Mouse (Mus musculus) embryonic fibroblast, embryonic 13.5 days (primary cell): ENCODE data around the gene Tlk1. TPM values are rescaled to one million over a fixed set of nuclear protein-coding genes. Genes with fewer than 3 reads are reported as not detected.

Source experiments
- H3K27ac ChIP-seq: 2 replicates; pipeline ENCODE4 v1.5.1; 2012; ENCODE audit warnings: low read length, control low read depth, inconsistent platforms; ENCODE audit not compliant: insufficient read depth
- H3K4me1 ChIP-seq: 2 replicates; pipeline ENCODE4 v1.6.1; 2011; ENCODE audit warnings: low read length; ENCODE audit not compliant: control insufficient read depth, insufficient read depth
- H3K4me3 ChIP-seq: 2 replicates; pipeline ENCODE4 v1.5.1; 2011; ENCODE audit warnings: mild to moderate bottlenecking, control low read depth, low read length; ENCODE audit not compliant: insufficient read depth
- CTCF ChIP-seq: IDR thresholded peaks from 2 replicates; pipeline ENCODE4 v1.5.1; 2011; ENCODE audit warnings: mild to moderate bottlenecking, control low read depth, low read length, moderate library complexity, borderline replicate concordance; ENCODE audit not compliant: insufficient read depth
- POLR2A ChIP-seq: IDR thresholded peaks from 2 replicates; pipeline ENCODE4 v1.6.1; 2011; ENCODE audit warnings: low read depth, mild to moderate bottlenecking, control low read depth, low read length, moderate library complexity
- polyA plus RNA-seq: library from polyadenylated mRNA; stranded (reverse); fragments of >200 nt; gene quantifications from 2 replicates; pipeline ENCODE4 v1.2.4, GENCODE M21; 2011; ENCODE audit warnings: low read depth; ENCODE audit not compliant: missing spikeins, insufficient read length

Gene Tlk1
- polyA plus RNA-seq, 1 experiment: 59.1 TPM

GRCm38 (mm10) chr2:70835641-70836305 lies 10.2 kb upstream of the Tlk1 start:
- Histone ChIP-seq H3K4me1 (no peaks in the 10 kb centered on the region), H3K4me3 (no peak overlapping the region), H3K27ac (no peak overlapping the region)
- no peak for TF ChIP-seq POLR2A
- no peak for TF ChIP-seq CTCF

DNA sequence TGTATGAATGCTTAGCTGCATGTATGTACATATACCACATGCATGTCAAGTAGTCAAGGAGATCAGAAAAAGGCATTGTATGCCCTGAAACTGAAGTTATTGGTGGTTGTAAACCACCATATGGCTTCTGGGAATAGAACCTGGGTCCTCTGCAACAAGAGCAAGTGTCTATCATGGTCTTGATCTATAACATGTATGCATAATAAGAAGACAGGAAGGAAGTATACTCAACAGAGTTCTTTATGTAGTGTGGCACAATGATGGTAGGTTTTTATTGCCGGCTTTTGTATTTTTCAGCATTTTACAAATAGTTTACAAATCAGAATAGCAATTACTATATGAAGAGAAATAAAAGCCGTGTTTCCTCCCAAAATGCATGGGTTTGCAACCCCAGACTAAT lies 9.7 kb upstream of the Tlk1 start:
- H3K4me1 ChIP-seq: no peaks in the 10 kb centered on the region
- H3K27ac ChIP-seq: no peak overlapping the region
- no peak for TF ChIP-seq CTCF
- no peak for TF ChIP-seq POLR2A
- no peak overlapping the region for H3K4me3 ChIP-seq

DNA sequence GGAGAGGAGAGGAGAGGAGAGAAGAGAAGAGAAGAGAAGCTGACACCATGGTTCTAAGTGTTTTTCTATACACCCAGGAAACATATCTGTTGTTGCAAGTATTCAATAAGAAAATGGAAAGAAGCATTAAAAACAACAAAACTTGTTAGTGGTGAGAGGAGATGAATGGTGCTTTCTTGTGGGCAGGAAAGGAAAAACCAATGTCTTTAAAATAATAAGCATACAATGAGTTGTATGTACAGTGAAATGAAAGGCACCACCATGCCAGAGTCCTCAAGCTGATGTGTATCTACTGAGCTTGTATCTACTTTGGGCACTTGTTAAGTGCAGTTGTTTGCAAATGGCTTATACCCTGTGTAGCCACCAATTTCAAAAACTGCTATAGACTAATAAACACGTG lies 7.7 kb upstream of the Tlk1 start:
- no peak overlapping the region for H3K4me3 ChIP-seq
- TF ChIP-seq POLR2A (no peak), CTCF (no peak)

GRCm38 (mm10) chr2:70831709-70832350 lies 6.3 kb upstream of the Tlk1 start:
- no peak overlapping the region for H3K4me3 ChIP-seq
- no peak for TF ChIP-seq POLR2A
- no peak for TF ChIP-seq CTCF
- H3K27ac ChIP-seq: no peak overlapping the region
- H3K4me1 ChIP-seq: no peaks in the 10 kb centered on the region

More for the DNA sequence above, 7.7 kb upstream of the Tlk1 start:
- no peak overlapping the region for H3K27ac ChIP-seq
- no peaks in the 10 kb centered on the region for H3K4me1 ChIP-seq

DNA sequence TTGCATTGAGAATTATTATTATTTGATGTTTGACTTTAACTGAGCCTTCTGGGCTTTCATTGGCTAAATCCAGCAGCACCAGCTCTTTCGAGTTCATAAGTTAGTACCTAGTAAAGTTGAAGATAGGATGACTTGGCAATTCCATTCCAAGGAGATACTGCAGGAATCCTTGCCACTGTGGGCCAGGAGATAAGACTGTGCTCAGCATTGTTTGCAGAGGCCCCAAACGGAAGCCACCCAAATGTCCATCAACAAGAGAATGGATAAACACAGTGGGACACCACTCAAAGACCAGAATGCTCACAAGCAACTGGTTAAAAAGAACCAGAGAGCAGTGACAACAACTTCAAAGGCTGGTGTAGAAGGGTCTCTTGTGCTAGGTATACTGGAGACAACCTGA lies 5.2 kb upstream of the Tlk1 start:
- H3K4me3 ChIP-seq: no peak overlapping the region
- TF ChIP-seq POLR2A (no peak), CTCF (no peak)
- H3K27ac ChIP-seq: no peak overlapping the region
- no peaks in the 10 kb centered on the region for H3K4me1 ChIP-seq

DNA sequence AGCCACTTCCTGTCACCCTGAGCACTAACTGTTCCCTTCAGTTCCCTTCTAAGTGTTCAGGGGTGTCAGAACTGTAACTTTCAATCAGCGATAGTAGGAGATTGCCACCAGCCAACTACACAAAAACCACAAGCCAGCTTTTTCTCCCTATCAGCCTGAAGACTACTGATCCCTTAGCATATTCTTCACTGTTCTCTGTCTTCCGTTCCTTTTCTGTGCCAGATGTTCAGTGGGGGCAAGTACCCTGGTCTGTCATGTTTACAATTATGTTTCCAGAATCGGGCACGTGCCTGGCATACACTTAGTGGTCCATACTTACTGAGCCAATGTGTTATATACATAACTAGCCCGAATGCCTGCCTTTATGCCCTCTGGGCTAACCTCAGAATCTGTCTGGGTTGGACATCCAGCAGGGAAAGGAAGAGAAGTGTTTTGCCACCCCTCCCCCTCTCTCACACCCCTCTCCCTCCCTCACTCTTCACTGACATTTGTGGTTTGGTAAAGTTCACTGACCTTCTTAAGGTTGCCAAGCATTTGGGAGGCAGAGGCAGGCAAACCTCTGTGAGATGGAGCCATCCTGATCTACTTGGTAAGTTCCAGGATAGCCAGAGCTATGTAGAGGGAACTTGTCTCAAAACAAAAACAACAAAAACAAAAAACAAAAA lies 4.5 kb upstream of the Tlk1 start:
- Histone ChIP-seq H3K27ac (no peak overlapping the region), H3K4me1 (no peaks in the 10 kb centered on the region), H3K4me3 (no peak overlapping the region)
- TF ChIP-seq CTCF (no peak), POLR2A (no peak)

DNA sequence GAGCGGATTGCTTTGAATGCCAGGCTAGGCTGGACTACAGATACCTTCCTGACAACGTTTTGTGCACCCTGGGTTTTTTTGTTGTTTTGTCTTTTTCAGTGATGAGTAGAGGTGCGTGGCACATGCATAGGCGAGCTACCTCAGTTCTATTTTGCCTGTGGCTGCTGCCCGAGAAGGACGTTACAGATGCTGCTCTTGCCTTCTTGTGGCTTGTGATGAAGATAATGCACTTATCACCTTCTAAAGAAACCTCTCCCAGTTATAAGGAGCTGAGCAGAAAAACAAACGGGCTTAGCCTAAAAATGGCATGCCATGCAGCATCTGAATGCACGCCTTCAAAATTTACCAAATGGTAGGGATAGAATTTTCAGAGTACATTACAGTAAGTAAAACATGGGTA lies 2.3 kb upstream of the Tlk1 start:
- TF ChIP-seq POLR2A (no peak), CTCF (no peak)
- Histone ChIP-seq H3K27ac (no peak overlapping the region), H3K4me1 (no peaks in the 10 kb centered on the region), H3K4me3 (no peak overlapping the region)

GRCm38 (mm10) chr2:70826436-70827230 lies 1.1 kb upstream of the Tlk1 start:
- H3K4me1 ChIP-seq: no peaks in the 10 kb centered on the region
- no peak overlapping the region for H3K27ac ChIP-seq
- H3K4me3 ChIP-seq: no peak overlapping the region
- TF ChIP-seq CTCF (no peak), POLR2A (no peak)

DNA sequence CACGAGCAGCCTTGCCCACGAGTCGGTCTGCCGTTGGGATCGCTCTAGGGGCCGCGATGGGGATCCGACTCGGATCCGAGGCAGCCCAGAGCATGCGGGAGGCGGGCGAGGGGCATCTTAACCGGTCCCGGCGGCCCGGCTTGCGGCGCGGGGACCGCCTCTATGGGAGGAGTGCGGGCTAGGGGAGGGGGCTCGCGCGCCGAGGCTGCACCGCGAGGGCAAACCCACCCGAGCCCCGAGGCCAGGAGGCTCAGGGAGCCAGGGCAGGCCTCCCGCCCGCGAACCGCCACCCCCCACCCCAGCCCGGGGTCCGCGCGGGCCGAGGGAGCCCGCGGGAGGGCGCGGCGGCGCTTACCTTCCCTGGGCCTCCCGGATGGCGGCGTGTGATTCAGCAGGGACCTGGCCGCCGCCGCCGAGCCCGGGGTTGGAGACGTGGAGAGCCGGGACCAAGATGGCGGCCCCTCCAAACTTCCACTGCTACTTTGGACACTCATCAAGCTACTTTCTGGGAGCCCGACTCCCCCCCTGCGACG lies 624 bp downstream of the Tlk1 start:
- TF ChIP-seq POLR2A (no peak; the same call in 1 of the 2 replicates), CTCF (no peak)
- no peaks in the 10 kb centered on the region for H3K4me1 ChIP-seq
- H3K27ac ChIP-seq: peak overlapping the region; percentile 93
- H3K4me3 ChIP-seq: peak overlapping the region; percentile 100
